Mouse (Mus musculus) midbrain, embryonic 16.5 days (tissue): ENCODE data around the gene Sorl1. TPM values are rescaled to one million over a fixed set of nuclear protein-coding genes. Genes with fewer than 3 reads are reported as not detected.

Source experiments
- ATAC-seq: fragments of 200-750 bp; cut with Nextera tagmentation; 2 replicates; pipeline ENCODE4 v1.8.0; 2017; ENCODE audit warnings: moderate TSS enrichment
- H3K27ac ChIP-seq: fragments of 300-500 bp; sonication (generic); 2 replicates; pipeline ENCODE4 v1.5.1; 2014; ENCODE audit warnings: mild to moderate bottlenecking, low read length, mixed read lengths
- H3K27me3 ChIP-seq: fragments of 300-500 bp; sonication (generic); 2 replicates; pipeline ENCODE4 v1.6.1; 2014; ENCODE audit warnings: low read depth, low read length, mixed read lengths; ENCODE audit not compliant: control insufficient read depth, insufficient read depth
- H3K36me3 ChIP-seq: fragments of 300-500 bp; sonication (generic); 2 replicates; pipeline ENCODE4 v1.6.1; 2014; ENCODE audit warnings: mild to moderate bottlenecking, low read length, moderate library complexity, mixed read lengths; ENCODE audit not compliant: control insufficient read depth, insufficient read depth
- H3K4me1 ChIP-seq: fragments of 300-500 bp; sonication (generic); 2 replicates; pipeline ENCODE4 v1.6.1; 2014; ENCODE audit warnings: mild to moderate bottlenecking, low read length, mixed read lengths; ENCODE audit not compliant: control insufficient read depth, insufficient read depth
- H3K4me2 ChIP-seq: fragments of 300-500 bp; sonication (generic); 2 replicates; pipeline ENCODE4 v1.6.1; 2014; ENCODE audit warnings: mild to moderate bottlenecking, low read length, mixed read lengths
- H3K4me3 ChIP-seq: fragments of 300-500 bp; sonication (generic); 2 replicates; pipeline ENCODE4 v1.5.1; 2014; ENCODE audit warnings: low read depth, mild to moderate bottlenecking, low read length, moderate library complexity, mixed read lengths
- H3K9ac ChIP-seq: fragments of 300-500 bp; sonication (generic); 2 replicates; pipeline ENCODE4 v1.6.1; 2014; ENCODE audit warnings: low read depth, low read length, mixed read lengths
- H3K9me3 ChIP-seq: fragments of 300-500 bp; sonication (generic); replicated peaks from 2 replicates; pipeline ENCODE4 v1.6.1; 2014; ENCODE audit warnings: mild to moderate bottlenecking, low read length, mixed read lengths; ENCODE audit not compliant: control insufficient read depth, poor library complexity, severe bottlenecking
- whole genome bisulfite sequencing: fragments of 180-500 bp; shearing (Covaris S2); extraction: QIAGEN DNeasy Blood & Tissue Kit; methylation state at CpG from one replicate; pipeline ENCODE4 v1.1.7; 2014; 5-methylcytosine and 5-hydroxymethylcytosine counted together
- polyA plus RNA-seq: library from polyadenylated mRNA; unstranded; fragments of >200 nt; fragmentation: Nextera tagmentation; extraction: Ambion mirVana; gene quantifications from 2 replicates; pipeline ENCODE4 v1.2.1, GENCODE M21; 2015

Sorl1 gene
- polyA plus RNA-seq, 1 experiment from 2014 or later: 6.8 TPM

DNA sequence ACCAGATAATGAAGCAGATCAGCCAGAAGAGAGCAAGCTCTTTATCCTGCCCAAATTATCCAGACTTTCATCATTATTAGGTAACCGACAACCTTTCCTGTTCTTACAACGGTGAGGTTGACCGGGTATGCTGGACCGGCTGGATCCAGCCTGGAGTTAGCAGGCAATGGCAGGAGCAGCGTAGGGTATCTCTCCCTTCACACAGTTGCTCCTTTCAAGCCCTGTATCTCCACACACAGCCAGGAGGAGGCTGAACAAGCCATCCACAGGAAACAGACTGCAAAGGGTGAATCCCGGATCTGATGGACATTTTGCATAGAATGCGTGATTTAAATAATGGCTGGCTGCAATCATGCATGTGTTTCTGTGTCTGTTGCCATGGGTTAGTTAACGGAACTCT lies 208.5 kb downstream of the Sorl1 start:
- Histone ChIP-seq H3K27ac (peak overlapping the region; percentile 60), H3K4me3 (no peak overlapping the region), H3K4me1 (peaks cover 13% of the 10 kb centered on the region; the same call in 1 of the 2 replicates), H3K27me3 (no peaks in the 10 kb centered on the region), H3K4me2 (no peak overlapping the region), H3K9me3 (no peaks in the 10 kb centered on the region), H3K36me3 (no peaks in the 10 kb centered on the region), H3K9ac (no peak overlapping the region)
- WGBS: 66% methylated on average over 8 of the region's 8 CpGs
- ATAC-seq: no peak

Other genes starting within 250 kb of the Sorl1 start
- gene Sc5d, start 140.0 kb upstream of the Sorl1 start, polyA plus RNA-seq: 88.3 and 90.2 TPM in 2 replicates